Mouse (Mus musculus) liver, adult (tissue): ENCODE results near the gene Srsf4.

Experiments
- GATA4 ChIP-seq: IDR thresholded peaks from 2 replicates; pipeline ENCODE4 v1.6.1; 2014; ENCODE audit warnings: mild to moderate bottlenecking, low read length; ENCODE audit not compliant: insufficient replicate concordance

The Srsf4 gene

GRCm38 (mm10) chr4:131873293-131874168 is at the start of gene Srsf4:
TSS of gene Srsf4 (plus strand) at chr4:131873617.
- no peak for TF ChIP-seq GATA4

- no peak for TF ChIP-seq GATA4
Measured at GRCm38 (mm10) chr4:131824939-131825338, 48.5 kb upstream of the Srsf4 start.

GRCm38 (mm10) chr4:131825830-131826229 is 47.6 kb upstream of the Srsf4 start:
- no peak for TF ChIP-seq GATA4

GRCm38 (mm10) chr4:131826905-131827304 is 46.5 kb upstream of the Srsf4 start:
- no peak for TF ChIP-seq GATA4

DNA sequence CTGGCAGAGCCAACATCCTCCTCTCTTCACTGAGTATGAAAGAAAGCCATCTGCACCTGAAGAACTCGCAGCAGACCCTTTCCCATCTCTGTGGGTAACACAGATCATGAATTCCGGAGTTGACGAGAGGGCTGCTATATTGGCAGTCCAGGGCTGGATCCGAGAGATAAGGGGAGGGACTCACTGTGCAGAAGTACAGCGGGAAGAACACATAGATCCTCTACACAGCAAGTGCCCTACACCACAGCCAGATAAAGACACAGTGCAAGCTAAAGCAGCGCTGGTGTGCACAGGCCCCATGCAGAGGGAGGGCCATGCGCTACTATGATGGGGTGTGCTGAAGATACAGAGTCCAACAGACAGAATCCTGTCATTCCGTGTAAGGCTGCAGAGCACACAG is 44.3 kb upstream of the Srsf4 start:
- no peak for TF ChIP-seq GATA4

DNA sequence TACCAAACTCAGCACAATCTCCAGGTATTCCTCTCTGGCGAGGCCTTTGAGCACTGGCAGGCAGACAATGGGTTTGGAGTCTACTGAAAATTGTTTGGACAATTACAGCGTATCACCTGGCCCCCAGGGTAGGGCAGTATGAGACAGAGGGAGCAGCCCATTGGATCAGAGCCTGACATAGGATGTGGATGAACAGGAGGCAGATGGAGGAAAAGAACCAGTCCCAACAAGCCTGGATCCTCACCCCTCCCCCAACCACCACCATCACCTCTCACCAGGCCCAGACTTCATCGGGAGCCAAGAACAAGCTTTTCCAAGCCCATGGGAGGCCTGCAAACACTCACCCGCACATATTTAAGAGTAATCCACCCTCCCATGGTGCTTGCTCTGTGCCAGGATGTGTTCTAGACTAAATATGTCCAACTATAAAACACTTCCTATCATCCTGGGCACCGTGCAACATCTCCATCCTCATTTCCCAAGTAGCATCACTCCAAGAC is 41.8 kb upstream of the Srsf4 start:
- TF ChIP-seq GATA4, result no peak

- TF ChIP-seq GATA4, result no peak
Measured at GRCm38 (mm10) chr4:131832759-131833407, 40.5 kb upstream of the Srsf4 start.

- TF ChIP-seq GATA4, result no peak
Measured at GRCm38 (mm10) chr4:131833971-131834609, 39.3 kb upstream of the Srsf4 start.

GRCm38 (mm10) chr4:131836351-131836881 is 37.0 kb upstream of the Srsf4 start:
- no peak for TF ChIP-seq GATA4

DNA sequence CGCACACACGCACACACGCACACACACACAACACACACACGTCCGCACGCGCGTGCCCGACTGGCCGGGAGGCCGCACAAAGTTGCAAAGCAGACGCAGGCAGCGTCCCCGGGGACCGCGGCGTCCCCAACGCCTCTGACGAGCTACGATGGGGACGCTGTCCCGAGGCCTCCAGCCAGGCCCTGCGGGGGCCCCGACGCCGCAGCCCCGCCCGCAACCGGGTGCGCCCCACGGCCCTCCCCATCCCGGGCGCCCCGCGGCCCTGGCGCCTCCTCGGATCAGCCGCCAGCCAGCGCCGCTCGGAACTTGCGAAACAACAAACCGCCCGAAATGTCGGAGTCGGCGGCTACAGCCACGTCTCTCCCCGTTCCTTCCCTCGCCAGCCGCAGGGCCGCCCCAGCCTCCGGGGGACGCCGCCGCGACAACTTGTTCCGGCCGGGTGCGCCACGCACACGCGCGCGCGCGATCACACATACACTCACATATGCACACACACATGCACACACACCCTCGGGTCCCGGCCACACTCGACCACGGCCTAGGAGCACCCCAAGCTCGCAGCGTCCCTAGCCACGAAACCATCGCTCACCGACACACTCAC is 36.4 kb upstream of the Srsf4 start:
- TF ChIP-seq GATA4, result no peak

DNA sequence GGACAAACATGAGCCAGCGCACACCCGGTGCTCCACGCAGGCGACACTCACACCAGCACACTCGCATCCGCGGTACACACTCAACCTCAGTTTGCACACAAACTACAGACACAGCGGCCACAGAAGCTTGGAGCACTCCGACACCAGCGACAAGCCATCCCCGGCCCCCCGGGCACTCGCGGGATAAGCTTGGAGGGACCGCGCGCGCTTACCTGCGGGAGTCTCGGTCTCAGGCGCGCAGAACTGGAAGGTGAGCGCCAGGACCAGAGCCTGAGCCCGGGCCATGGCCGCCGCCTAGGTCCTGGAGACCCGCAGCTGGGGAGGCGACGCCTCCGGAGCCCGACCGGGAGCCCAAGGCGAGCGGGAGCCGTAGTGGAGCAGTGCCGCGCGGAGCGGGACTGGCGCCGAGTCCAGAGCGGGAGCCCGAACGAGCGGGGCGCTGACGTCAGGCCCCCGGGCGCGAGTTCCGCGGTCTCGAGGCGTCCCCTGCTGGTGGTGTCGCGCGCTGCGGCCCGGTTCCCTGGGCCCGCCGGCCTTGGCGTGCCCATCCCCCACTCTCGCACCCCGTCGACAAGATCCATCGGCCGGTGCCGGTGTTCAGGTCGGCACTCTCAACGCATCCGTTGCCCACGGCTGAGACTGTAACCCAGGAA is 35.4 kb upstream of the Srsf4 start, which contains the start of gene Ptpru:
TSS of gene Ptpru (minus strand) at position 417 of the 653 bp plus-strand sequence.
- no peak; the same call in 1 of the 2 replicates for TF ChIP-seq GATA4

DNA sequence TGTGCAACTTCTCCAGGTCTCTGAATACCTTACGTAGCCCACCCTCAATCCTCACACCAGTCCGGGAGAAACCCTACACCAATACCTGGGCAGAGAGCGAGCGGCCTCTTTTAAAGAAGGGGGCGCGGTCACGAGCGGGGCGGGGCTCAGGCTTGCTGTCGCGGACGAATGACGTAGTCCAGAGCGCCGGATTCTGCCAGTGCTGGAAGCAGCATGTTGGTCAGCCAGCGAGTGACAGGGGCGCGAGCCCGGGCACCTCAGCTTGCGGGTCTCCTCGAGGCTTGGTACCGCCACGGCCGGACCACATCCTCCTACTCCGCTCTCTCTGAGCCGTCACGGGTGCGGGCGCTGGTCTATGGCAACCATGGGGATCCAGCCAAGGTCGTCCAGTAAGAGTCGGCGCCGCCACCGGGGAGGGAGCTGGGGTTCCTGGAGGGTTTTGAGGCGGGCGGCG is 30.1 kb upstream of the Srsf4 start, which contains the start of gene Mecr:
TSS of gene Mecr (plus strand) at position 181 of the 454 bp plus-strand sequence.
- TF ChIP-seq GATA4, result no peak; the same call in 1 of the 2 replicates

DNA sequence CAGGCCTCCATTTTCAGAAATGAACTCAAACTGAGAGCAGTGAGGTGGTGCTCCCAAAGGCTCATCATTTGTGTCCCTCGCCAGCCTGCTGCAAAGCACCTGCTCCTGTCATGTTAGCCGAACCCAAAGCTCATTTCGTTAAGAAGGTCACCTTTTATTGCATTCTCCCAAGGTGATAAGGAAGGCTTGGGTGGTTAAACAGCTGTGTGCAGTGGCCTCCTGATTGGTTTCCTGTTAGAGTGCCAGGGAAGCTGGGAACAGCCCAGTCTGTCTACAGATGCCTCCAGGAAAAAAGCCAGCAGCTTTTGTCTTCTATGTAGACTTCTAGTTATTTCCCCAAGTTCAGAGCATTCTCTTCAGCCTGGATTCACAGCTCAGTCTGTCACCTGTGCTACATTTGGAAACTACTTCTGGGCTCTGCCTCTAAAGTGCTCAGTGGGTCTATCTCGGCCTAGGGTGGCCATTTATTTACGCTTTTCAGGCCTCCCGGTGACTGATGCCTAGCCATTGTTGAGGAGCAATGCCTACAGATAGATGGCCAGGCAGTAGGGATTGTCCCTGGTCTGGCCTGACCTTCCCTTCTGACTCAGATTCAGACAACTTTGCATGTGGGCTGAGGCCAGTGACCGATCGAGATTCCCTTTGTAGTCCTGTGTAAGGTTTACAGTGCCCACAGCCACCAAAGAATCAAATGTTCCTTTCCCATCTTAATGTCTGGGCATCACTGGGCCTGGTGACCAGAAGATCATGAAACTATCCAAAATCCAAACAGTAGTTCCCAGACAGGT is 27.2 kb upstream of the Srsf4 start:
- no peak for TF ChIP-seq GATA4
